Mouse (Mus musculus): Measurements from ENCODE around the gene Gm11239. TPM values are rescaled to one million over a fixed set of nuclear protein-coding genes. Genes with fewer than 3 reads are reported as not detected.
"Not testable (repeated sequence)": the region's sequence is repeated elsewhere in the genome, so short reads cannot be mapped to it uniquely, and the experiment has no call there.

The Gm11239 gene
- not detected in 2 replicates for polyA plus RNA-seq (2014; fragmentation: Nextera tagmentation; extraction: Ambion mirVana)

- not testable (repeated sequence) for H3K9ac ChIP-seq (replicated peaks; ENCODE audit: low read depth, low read length); H3K36me3 ChIP-seq (ENCODE audit: control insufficient read depth, insufficient read depth, low read length); H3K9me3 ChIP-seq (ENCODE audit: control insufficient read depth, low read depth, low read length); H3K4me3 ChIP-seq (ENCODE audit: low read depth, low read length); ATAC-seq (ENCODE audit: insufficient number of reproducible peaks, insufficient read depth, low FRiP score, low read depth); H3K27ac ChIP-seq (ENCODE audit: low read length); H3K4me1 ChIP-seq (ENCODE audit: control insufficient read depth, insufficient read depth, low read length); H3K4me2 ChIP-seq (replicated peaks; ENCODE audit: low read depth, low read length); H3K27me3 ChIP-seq (ENCODE audit: control insufficient read depth, insufficient read depth, low read length)
- WGBS = no CpG with 5 or more reads among the region's 4 CpGs
These were observed at the start of gene Gm11239 for GRCm38 (mm10) chr4:73668054-73668453. Gm11239 (plus strand) TSS chr4:73668354.

GRCm38 (mm10) chr4:73622684-73623083, 45.5 kb upstream of the Gm11239 start, which contains the start of gene Gm11237:
Gm11237 (plus strand) TSS chr4:73622984.
- H3K9ac ChIP-seq (replicated peaks; ENCODE audit: low read depth, low read length); H3K4me2 ChIP-seq (replicated peaks; ENCODE audit: low read depth, low read length); H3K4me3 ChIP-seq (ENCODE audit: low read depth, low read length); H3K36me3 ChIP-seq (ENCODE audit: control insufficient read depth, insufficient read depth, low read length); H3K27ac ChIP-seq (ENCODE audit: low read length); H3K27me3 ChIP-seq (ENCODE audit: control insufficient read depth, insufficient read depth, low read length); H3K9me3 ChIP-seq (ENCODE audit: control insufficient read depth, low read depth, low read length); H3K4me1 ChIP-seq (ENCODE audit: control insufficient read depth, insufficient read depth, low read length); ATAC-seq (ENCODE audit: insufficient number of reproducible peaks, insufficient read depth, low FRiP score, low read depth): not testable (repeated sequence)
- WGBS = no CpG with 5 or more reads among the region's 3 CpGs

DNA sequence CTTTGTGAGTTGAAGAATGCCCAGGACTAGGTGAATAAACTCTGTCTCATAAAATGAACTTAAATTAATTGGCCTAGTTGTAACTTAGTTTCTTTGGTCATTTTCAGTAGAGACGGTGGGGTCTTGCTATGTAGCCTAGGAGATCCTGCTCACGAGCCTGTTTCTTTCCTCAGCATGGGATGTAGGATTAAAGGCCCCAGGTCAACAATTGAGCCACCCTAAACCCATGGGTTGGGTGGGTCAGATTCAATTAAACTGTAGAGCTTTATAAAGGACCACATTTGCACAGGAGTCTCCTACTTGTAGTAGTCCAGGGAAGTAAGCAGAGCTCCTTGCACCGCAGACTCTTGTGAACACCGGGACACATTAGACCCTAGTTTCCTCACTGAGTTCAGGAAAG, 30.3 kb upstream of the Gm11239 start, which contains the start of gene Gm11236:
TSS of gene Gm11236 (plus strand) at position 301 of the 400 bp plus-strand sequence.
- not testable (repeated sequence) for H3K27ac ChIP-seq (ENCODE audit: low read length); H3K36me3 ChIP-seq (ENCODE audit: control insufficient read depth, insufficient read depth, low read length); H3K27me3 ChIP-seq (ENCODE audit: control insufficient read depth, insufficient read depth, low read length); H3K4me3 ChIP-seq (ENCODE audit: low read depth, low read length); H3K4me2 ChIP-seq (replicated peaks; ENCODE audit: low read depth, low read length); H3K9ac ChIP-seq (replicated peaks; ENCODE audit: low read depth, low read length); ATAC-seq (ENCODE audit: insufficient number of reproducible peaks, insufficient read depth, low FRiP score, low read depth); H3K9me3 ChIP-seq (ENCODE audit: control insufficient read depth, low read depth, low read length); H3K4me1 ChIP-seq (ENCODE audit: control insufficient read depth, insufficient read depth, low read length)
- WGBS = no CpG with 5 or more reads among the region's 4 CpGs

GRCm38 (mm10) chr4:73661864-73662263, 6.3 kb upstream of the Gm11239 start:
- H3K4me1 ChIP-seq (ENCODE audit: control insufficient read depth, insufficient read depth, low read length); H3K27me3 ChIP-seq (ENCODE audit: control insufficient read depth, insufficient read depth, low read length); ATAC-seq (ENCODE audit: insufficient number of reproducible peaks, insufficient read depth, low FRiP score, low read depth); H3K9me3 ChIP-seq (ENCODE audit: control insufficient read depth, low read depth, low read length); H3K36me3 ChIP-seq (ENCODE audit: control insufficient read depth, insufficient read depth, low read length); H3K4me2 ChIP-seq (replicated peaks; ENCODE audit: low read depth, low read length); H3K27ac ChIP-seq (ENCODE audit: low read length); H3K9ac ChIP-seq (replicated peaks; ENCODE audit: low read depth, low read length); H3K4me3 ChIP-seq (ENCODE audit: low read depth, low read length): not testable (repeated sequence)
- WGBS = 82% methylated on average over 4 of the region's 4 CpGs

DNA sequence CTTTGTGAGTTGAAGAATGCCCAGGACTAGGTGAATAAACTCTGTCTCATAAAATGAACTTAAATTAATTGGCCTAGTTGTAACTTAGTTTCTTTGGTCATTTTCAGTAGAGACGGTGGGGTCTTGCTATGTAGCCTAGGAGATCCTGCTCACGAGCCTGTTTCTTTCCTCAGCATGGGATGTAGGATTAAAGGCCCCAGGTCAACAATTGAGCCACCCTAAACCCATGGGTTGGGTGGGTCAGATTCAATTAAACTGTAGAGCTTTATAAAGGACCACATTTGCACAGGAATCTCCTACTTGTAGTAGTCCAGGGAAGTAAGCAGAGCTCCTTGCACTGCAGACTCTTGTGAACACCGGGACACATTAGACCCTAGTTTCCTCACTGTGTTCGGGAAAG, 15.1 kb downstream of the Gm11239 start, which contains the start of gene Gm428:
TSS of gene Gm428 (plus strand) at position 301 of the 400 bp plus-strand sequence.
- not testable (repeated sequence) for ATAC-seq (ENCODE audit: insufficient number of reproducible peaks, insufficient read depth, low FRiP score, low read depth)

DNA sequence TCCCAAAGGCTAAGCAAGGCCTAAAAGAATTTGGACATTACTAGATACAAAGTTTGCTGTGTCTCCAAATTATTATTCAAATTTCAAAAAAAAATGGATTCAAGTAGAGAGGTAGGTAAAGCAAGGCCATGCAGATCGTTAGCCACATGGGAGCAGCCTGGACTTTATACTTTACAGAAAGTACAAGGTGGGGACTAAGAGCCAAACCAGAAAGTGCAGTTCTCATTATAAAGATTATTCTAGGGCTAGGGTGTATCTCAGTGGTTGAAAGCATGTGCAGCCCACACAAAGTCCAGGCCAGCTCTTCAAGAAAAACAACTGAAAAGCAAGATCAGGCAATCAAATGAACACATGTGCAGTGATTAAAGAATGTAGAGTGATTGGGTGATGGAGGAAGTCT, 50.6 kb downstream of the Gm11239 start:
- no peak for ATAC-seq (ENCODE audit: insufficient number of reproducible peaks, insufficient read depth, low FRiP score, low read depth)
- no peaks in the 10 kb centered on the region for H3K4me1 ChIP-seq (ENCODE audit: control insufficient read depth, insufficient read depth, low read length)
- H3K4me3 ChIP-seq (ENCODE audit: low read depth, low read length) = no peak overlapping the region

More for the DNA sequence above, 15.1 kb downstream of the Gm11239 start, which contains the start of gene Gm428:
- WGBS = no CpG with 5 or more reads among the region's 4 CpGs
- not testable (repeated sequence) for H3K36me3 ChIP-seq (ENCODE audit: control insufficient read depth, insufficient read depth, low read length); H3K27me3 ChIP-seq (ENCODE audit: control insufficient read depth, insufficient read depth, low read length); H3K9ac ChIP-seq (replicated peaks; ENCODE audit: low read depth, low read length); H3K4me1 ChIP-seq (ENCODE audit: control insufficient read depth, insufficient read depth, low read length); H3K27ac ChIP-seq (ENCODE audit: low read length); H3K9me3 ChIP-seq (ENCODE audit: control insufficient read depth, low read depth, low read length); H3K4me2 ChIP-seq (replicated peaks; ENCODE audit: low read depth, low read length); H3K4me3 ChIP-seq (ENCODE audit: low read depth, low read length)

DNA sequence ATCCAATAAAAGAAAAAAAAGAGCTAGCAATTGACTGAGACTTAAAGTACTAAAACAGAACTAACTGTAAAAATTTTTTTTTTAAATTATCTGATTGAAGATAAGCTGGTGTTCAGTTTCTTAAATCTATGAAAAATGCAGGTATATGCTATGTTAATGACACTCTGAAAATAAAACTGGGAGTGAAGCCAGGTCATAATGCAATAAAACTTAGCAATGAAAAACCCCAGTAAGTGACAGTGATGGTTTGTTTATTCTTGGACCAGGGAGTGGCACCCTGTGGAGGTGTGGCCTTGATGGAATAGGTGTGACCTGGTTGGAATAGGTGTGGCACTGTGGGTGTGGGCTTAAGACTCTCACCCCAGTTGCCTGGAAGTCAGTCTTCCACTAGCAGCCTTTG, 51.7 kb downstream of the Gm11239 start:
- Histone ChIP-seq H3K27me3 (ENCODE audit: control insufficient read depth, insufficient read depth, low read length) (no peaks in the 10 kb centered on the region), H3K4me1 (ENCODE audit: control insufficient read depth, insufficient read depth, low read length) (no peaks in the 10 kb centered on the region), H3K9me3 (ENCODE audit: control insufficient read depth, low read depth, low read length) (no peaks in the 10 kb centered on the region), H3K4me3 (ENCODE audit: low read depth, low read length) (no peak overlapping the region), H3K36me3 (ENCODE audit: control insufficient read depth, insufficient read depth, low read length) (no peaks in the 10 kb centered on the region), H3K27ac (ENCODE audit: low read length) (no peak overlapping the region), H3K9ac (replicated peaks; ENCODE audit: low read depth, low read length) (no peak overlapping the region), H3K4me2 (replicated peaks; ENCODE audit: low read depth, low read length) (no peak overlapping the region)
- no peak for ATAC-seq (ENCODE audit: insufficient number of reproducible peaks, insufficient read depth, low FRiP score, low read depth)

More for the DNA sequence above, 50.6 kb downstream of the Gm11239 start:
- no peak overlapping the region for H3K9ac ChIP-seq (replicated peaks; ENCODE audit: low read depth, low read length)
- no peak overlapping the region for H3K4me2 ChIP-seq (replicated peaks; ENCODE audit: low read depth, low read length)
- no peaks in the 10 kb centered on the region for H3K9me3 ChIP-seq (ENCODE audit: control insufficient read depth, low read depth, low read length)
- 79% methylated on average over 1 of the region's 1 CpGs for WGBS
- H3K36me3 ChIP-seq (ENCODE audit: control insufficient read depth, insufficient read depth, low read length) = no peaks in the 10 kb centered on the region
- H3K27me3 ChIP-seq (ENCODE audit: control insufficient read depth, insufficient read depth, low read length) = no peaks in the 10 kb centered on the region
- no peak overlapping the region for H3K27ac ChIP-seq (ENCODE audit: low read length)

Other genes starting within 250 kb of the Gm11239 start
- gene Gm11238, start 60.5 kb upstream of the Gm11239 start, polyA plus RNA-seq (2014; fragmentation: Nextera tagmentation; extraction: Ambion mirVana) = not detected in 2 replicates
- not detected in 2 replicates for gene Gm11237, start 45.4 kb upstream of the Gm11239 start, polyA plus RNA-seq (2014; fragmentation: Nextera tagmentation; extraction: Ambion mirVana)
- gene Gm11236, start 30.2 kb upstream of the Gm11239 start, polyA plus RNA-seq (2014; fragmentation: Nextera tagmentation; extraction: Ambion mirVana) = not detected in 2 replicates
- not detected in 2 replicates for gene Gm428, start 15.2 kb downstream of the Gm11239 start, polyA plus RNA-seq (2014; fragmentation: Nextera tagmentation; extraction: Ambion mirVana)
- gene Rasef, start 122.6 kb downstream of the Gm11239 start, polyA plus RNA-seq (2014; fragmentation: Nextera tagmentation; extraction: Ambion mirVana) = 11.3 and 11.8 TPM in 2 replicates
- not detected in 2 replicates for gene Gm11758, start 207.9 kb downstream of the Gm11239 start, polyA plus RNA-seq (2014; fragmentation: Nextera tagmentation; extraction: Ambion mirVana)
- gene Gm11757, start 222.8 kb downstream of the Gm11239 start, polyA plus RNA-seq (2014; fragmentation: Nextera tagmentation; extraction: Ambion mirVana) = not detected in 2 replicates
- not detected in 2 replicates for gene Gm13871, start 237.6 kb downstream of the Gm11239 start, polyA plus RNA-seq (2014; fragmentation: Nextera tagmentation; extraction: Ambion mirVana)